Mouse (Mus musculus): ENCODE measurements around the gene Mpp6. TPM values are rescaled to one million over a fixed set of nuclear protein-coding genes. Genes with fewer than 3 reads are reported as not detected.

Gene Mpp6
- polyA plus RNA-seq, 1 experiment from 2014 or later: 65.4 TPM

GRCm38 (mm10) chr6:50214711-50215372 lies 104.8 kb downstream of the Mpp6 start:
- ATAC-seq: no peak
- Histone ChIP-seq H3K9ac (no peak overlapping the region), H3K36me3 (ENCODE audit: poor library complexity, severe bottlenecking) (0 out of 2 replicates have a peak, but pooled peaks cover 6% of the 10 kb centered on the region), H3K4me3 (no peak overlapping the region), H3K4me2 (no peak overlapping the region), H3K27ac (no peak overlapping the region), H3K4me1 (0 out of 2 replicates have a peak, but pooled peaks cover 5% of the 10 kb centered on the region), H3K27me3 (no peaks in the 10 kb centered on the region), H3K9me3 (replicated peaks) (no peaks in the 10 kb centered on the region)
- WGBS: 51% methylated on average over 2 of the region's 2 CpGs

- WGBS: 74% methylated on average over 2 of the region's 2 CpGs
- no peak overlapping the region for H3K4me3 ChIP-seq
- 0 out of 2 replicates have a peak, but pooled peaks cover 5% of the 10 kb centered on the region for H3K4me1 ChIP-seq
- H3K27me3 ChIP-seq: no peaks in the 10 kb centered on the region
- H3K9ac ChIP-seq: no peak overlapping the region
- 0 out of 2 replicates have a peak, but pooled peaks cover 6% of the 10 kb centered on the region for H3K36me3 ChIP-seq (ENCODE audit: poor library complexity, severe bottlenecking)
- no peak overlapping the region for H3K27ac ChIP-seq
- H3K9me3 ChIP-seq (replicated peaks): no peaks in the 10 kb centered on the region
- H3K4me2 ChIP-seq: no peak overlapping the region
- ATAC-seq: no peak
Measured at GRCm38 (mm10) chr6:50215373-50215745, 105.3 kb downstream of the Mpp6 start.

GRCm38 (mm10) chr6:50215986-50216385 lies 105.9 kb downstream of the Mpp6 start:
- Histone ChIP-seq H3K9ac (no peak overlapping the region), H3K4me1 (0 out of 2 replicates have a peak, but pooled peaks cover 5% of the 10 kb centered on the region), H3K9me3 (replicated peaks) (no peaks in the 10 kb centered on the region), H3K4me3 (no peak overlapping the region), H3K4me2 (no peak overlapping the region), H3K36me3 (ENCODE audit: poor library complexity, severe bottlenecking) (0 out of 2 replicates have a peak, but pooled peaks cover 6% of the 10 kb centered on the region), H3K27ac (no peak overlapping the region), H3K27me3 (no peaks in the 10 kb centered on the region)
- no peak for ATAC-seq
- WGBS: 90% methylated on average over 4 of the region's 4 CpGs

- WGBS: 77% methylated on average over 3 of the region's 3 CpGs
- 0 out of 2 replicates have a peak, but pooled peaks cover 6% of the 10 kb centered on the region for H3K36me3 ChIP-seq (ENCODE audit: poor library complexity, severe bottlenecking)
Measured at GRCm38 (mm10) chr6:50218628-50219027, 108.6 kb downstream of the Mpp6 start.

GRCm38 (mm10) chr6:50219066-50219465 lies 109.0 kb downstream of the Mpp6 start:
- Histone ChIP-seq H3K4me1 (0 out of 2 replicates have a peak, but pooled peaks cover 5% of the 10 kb centered on the region), H3K27me3 (no peaks in the 10 kb centered on the region), H3K4me2 (no peak overlapping the region), H3K9ac (no peak overlapping the region), H3K27ac (no peak overlapping the region), H3K36me3 (ENCODE audit: poor library complexity, severe bottlenecking) (0 out of 2 replicates have a peak, but pooled peaks cover 6% of the 10 kb centered on the region), H3K4me3 (no peak overlapping the region), H3K9me3 (replicated peaks) (no peaks in the 10 kb centered on the region)
- ATAC-seq: no peak
- 94% methylated on average over 6 of the region's 6 CpGs for WGBS

More at GRCm38 (mm10) chr6:50218628-50219027, 108.6 kb downstream of the Mpp6 start:
- Histone ChIP-seq H3K4me1 (0 out of 2 replicates have a peak, but pooled peaks cover 5% of the 10 kb centered on the region), H3K27ac (no peak overlapping the region), H3K9ac (no peak overlapping the region), H3K27me3 (no peaks in the 10 kb centered on the region), H3K4me2 (no peak overlapping the region), H3K9me3 (replicated peaks) (no peaks in the 10 kb centered on the region), H3K4me3 (no peak overlapping the region)
- ATAC-seq: no peak

- Histone ChIP-seq H3K4me1 (no peaks in the 10 kb centered on the region), H3K4me3 (no peak overlapping the region), H3K36me3 (ENCODE audit: poor library complexity, severe bottlenecking) (0 out of 2 replicates have a peak, but pooled peaks cover 6% of the 10 kb centered on the region), H3K27me3 (no peaks in the 10 kb centered on the region), H3K4me2 (no peak overlapping the region), H3K27ac (no peak overlapping the region), H3K9me3 (replicated peaks) (no peaks in the 10 kb centered on the region), H3K9ac (no peak overlapping the region)
- 48% methylated on average over 6 of the region's 6 CpGs for WGBS
- ATAC-seq: no peak
Measured at GRCm38 (mm10) chr6:50220863-50221262, 110.8 kb downstream of the Mpp6 start.

- H3K36me3 ChIP-seq (ENCODE audit: poor library complexity, severe bottlenecking): 0 out of 2 replicates have a peak, but pooled peaks cover 6% of the 10 kb centered on the region
- no peaks in the 10 kb centered on the region for H3K27me3 ChIP-seq
- H3K27ac ChIP-seq: no peak overlapping the region
- WGBS: 82% methylated on average over 5 of the region's 5 CpGs
- no peak overlapping the region for H3K9ac ChIP-seq
- H3K4me1 ChIP-seq: no peaks in the 10 kb centered on the region
- no peak overlapping the region for H3K4me3 ChIP-seq
- no peak for ATAC-seq
- no peaks in the 10 kb centered on the region for H3K9me3 ChIP-seq (replicated peaks)
- no peak overlapping the region for H3K4me2 ChIP-seq
Measured at GRCm38 (mm10) chr6:50222351-50222750, 112.3 kb downstream of the Mpp6 start.

GRCm38 (mm10) chr6:50222986-50223385 lies 112.9 kb downstream of the Mpp6 start:
- no peaks in the 10 kb centered on the region for H3K27me3 ChIP-seq
- WGBS: 86% methylated on average over 5 of the region's 5 CpGs
- no peak overlapping the region for H3K27ac ChIP-seq
- H3K4me3 ChIP-seq: no peak overlapping the region
- no peak overlapping the region for H3K4me2 ChIP-seq
- no peak overlapping the region for H3K9ac ChIP-seq
- H3K4me1 ChIP-seq: no peaks in the 10 kb centered on the region
- no peak for ATAC-seq
- H3K36me3 ChIP-seq (ENCODE audit: poor library complexity, severe bottlenecking): 0 out of 2 replicates have a peak, but pooled peaks cover 6% of the 10 kb centered on the region
- no peaks in the 10 kb centered on the region for H3K9me3 ChIP-seq (replicated peaks)

- no peak overlapping the region for H3K4me2 ChIP-seq
- H3K36me3 ChIP-seq (ENCODE audit: poor library complexity, severe bottlenecking): 0 out of 2 replicates have a peak, but pooled peaks cover 6% of the 10 kb centered on the region
- H3K27ac ChIP-seq: no peak overlapping the region
- WGBS: 96% methylated on average over 4 of the region's 4 CpGs
- no peak overlapping the region for H3K4me3 ChIP-seq
- H3K9ac ChIP-seq: no peak overlapping the region
- H3K4me1 ChIP-seq: no peaks in the 10 kb centered on the region
- no peak for ATAC-seq
- H3K27me3 ChIP-seq: no peaks in the 10 kb centered on the region
- H3K9me3 ChIP-seq (replicated peaks): no peaks in the 10 kb centered on the region
Measured at GRCm38 (mm10) chr6:50223606-50224005, 113.6 kb downstream of the Mpp6 start.

- H3K27ac ChIP-seq: no peak overlapping the region
- H3K36me3 ChIP-seq (ENCODE audit: poor library complexity, severe bottlenecking): no peaks in the 10 kb centered on the region
- no peak overlapping the region for H3K4me2 ChIP-seq
- H3K9me3 ChIP-seq (replicated peaks): no peaks in the 10 kb centered on the region
- no peaks in the 10 kb centered on the region for H3K4me1 ChIP-seq
- no peaks in the 10 kb centered on the region for H3K27me3 ChIP-seq
- no peak for ATAC-seq
- WGBS: 93% methylated on average over 5 of the region's 5 CpGs
- H3K9ac ChIP-seq: no peak overlapping the region
- no peak overlapping the region for H3K4me3 ChIP-seq
Measured at GRCm38 (mm10) chr6:50225232-50225631, 115.2 kb downstream of the Mpp6 start.

GRCm38 (mm10) chr6:50228180-50228579 lies 118.1 kb downstream of the Mpp6 start:
- no peaks in the 10 kb centered on the region for H3K36me3 ChIP-seq (ENCODE audit: poor library complexity, severe bottlenecking)
- H3K9me3 ChIP-seq (replicated peaks): no peaks in the 10 kb centered on the region
- H3K4me2 ChIP-seq: no peak overlapping the region
- no peak overlapping the region for H3K4me3 ChIP-seq
- 90% methylated on average over 5 of the region's 5 CpGs for WGBS
- no peak overlapping the region for H3K27ac ChIP-seq
- H3K4me1 ChIP-seq: no peaks in the 10 kb centered on the region
- H3K27me3 ChIP-seq: no peaks in the 10 kb centered on the region
- H3K9ac ChIP-seq: no peak overlapping the region
- ATAC-seq: no peak

GRCm38 (mm10) chr6:50231288-50231687 lies 121.2 kb downstream of the Mpp6 start:
- Histone ChIP-seq H3K4me2 (no peak overlapping the region), H3K9ac (no peak overlapping the region), H3K27me3 (no peaks in the 10 kb centered on the region), H3K36me3 (ENCODE audit: poor library complexity, severe bottlenecking) (no peaks in the 10 kb centered on the region), H3K4me3 (no peak overlapping the region), H3K4me1 (no peaks in the 10 kb centered on the region), H3K9me3 (replicated peaks) (no peaks in the 10 kb centered on the region), H3K27ac (no peak overlapping the region)
- ATAC-seq: no peak
- WGBS: 96% methylated on average over 5 of the region's 5 CpGs
